Mouse (Mus musculus): ENCODE measurements around the gene Irf2. TPM values are rescaled to one million over a fixed set of nuclear protein-coding genes. Genes with fewer than 3 reads are reported as not detected.

Gene Irf2
- polyA plus RNA-seq, 1 experiment from 2014 or later = 10.6 TPM

- 71% methylated on average over 5 of the region's 5 CpGs for WGBS (ENCODE audit: insufficient replicate concordance)
- Histone ChIP-seq H3K4me2 (ENCODE audit: low read depth, low read length) (no peak overlapping the region), H3K4me1 (ENCODE audit: control insufficient read depth, low read depth, low read length) (peaks cover 23% of the 10 kb centered on the region), H3K9me3 (replicated peaks; ENCODE audit: control insufficient read depth, low read length) (no peaks in the 10 kb centered on the region), H3K27ac (ENCODE audit: low read length) (no peak overlapping the region), H3K9ac (ENCODE audit: low read depth, low read length) (no peak overlapping the region), H3K36me3 (ENCODE audit: control insufficient read depth, insufficient read depth) (no peaks in the 10 kb centered on the region), H3K27me3 (ENCODE audit: control insufficient read depth, insufficient read depth, low read depth, low read length) (no peaks in the 10 kb centered on the region), H3K4me3 (ENCODE audit: low read depth, low read length) (no peak overlapping the region)
- no peak for ATAC-seq (ENCODE audit: low read depth)
These were observed 16.3 kb downstream of the Irf2 start for GRCm38 (mm10) chr8:46755731-46756333.

GRCm38 (mm10) chr8:46757613-46758012 lies 18.1 kb downstream of the Irf2 start:
- H3K4me1 ChIP-seq (ENCODE audit: control insufficient read depth, low read depth, low read length) = peaks cover 35% of the 10 kb centered on the region
- H3K4me2 ChIP-seq (ENCODE audit: low read depth, low read length) = no peak overlapping the region
- no peak overlapping the region for H3K9ac ChIP-seq (ENCODE audit: low read depth, low read length)
- H3K27me3 ChIP-seq (ENCODE audit: control insufficient read depth, insufficient read depth, low read depth, low read length) = no peaks in the 10 kb centered on the region
- no peaks in the 10 kb centered on the region for H3K9me3 ChIP-seq (replicated peaks; ENCODE audit: control insufficient read depth, low read length)
- no peak overlapping the region for H3K27ac ChIP-seq (ENCODE audit: low read length)
- 77% methylated on average over 9 of the region's 9 CpGs for WGBS (ENCODE audit: insufficient replicate concordance)
- no peak overlapping the region for H3K4me3 ChIP-seq (ENCODE audit: low read depth, low read length)
- no peak for ATAC-seq (ENCODE audit: low read depth)
- H3K36me3 ChIP-seq (ENCODE audit: control insufficient read depth, insufficient read depth) = no peaks in the 10 kb centered on the region

GRCm38 (mm10) chr8:46758131-46758530 lies 18.6 kb downstream of the Irf2 start:
- no peak overlapping the region for H3K9ac ChIP-seq (ENCODE audit: low read depth, low read length)
- no peak for ATAC-seq (ENCODE audit: low read depth)
- no peak overlapping the region for H3K4me3 ChIP-seq (ENCODE audit: low read depth, low read length)
- no peak overlapping the region for H3K27ac ChIP-seq (ENCODE audit: low read length)
- no peaks in the 10 kb centered on the region for H3K27me3 ChIP-seq (ENCODE audit: control insufficient read depth, insufficient read depth, low read depth, low read length)
- 81% methylated on average over 7 of the region's 7 CpGs for WGBS (ENCODE audit: insufficient replicate concordance)
- H3K36me3 ChIP-seq (ENCODE audit: control insufficient read depth, insufficient read depth) = no peaks in the 10 kb centered on the region
- no peaks in the 10 kb centered on the region for H3K9me3 ChIP-seq (replicated peaks; ENCODE audit: control insufficient read depth, low read length)
- peaks cover 35% of the 10 kb centered on the region for H3K4me1 ChIP-seq (ENCODE audit: control insufficient read depth, low read depth, low read length)
- no peak overlapping the region for H3K4me2 ChIP-seq (ENCODE audit: low read depth, low read length)

- peak overlapping the region; percentile 58; the same call in 1 of the 2 replicates for H3K27ac ChIP-seq (ENCODE audit: low read length)
- peaks cover 35% of the 10 kb centered on the region for H3K4me1 ChIP-seq (ENCODE audit: control insufficient read depth, low read depth, low read length)
- no peaks in the 10 kb centered on the region for H3K36me3 ChIP-seq (ENCODE audit: control insufficient read depth, insufficient read depth)
- WGBS (ENCODE audit: insufficient replicate concordance) = 25% methylated on average over 2 of the region's 2 CpGs
- no peaks in the 10 kb centered on the region for H3K9me3 ChIP-seq (replicated peaks; ENCODE audit: control insufficient read depth, low read length)
- H3K4me2 ChIP-seq (ENCODE audit: low read depth, low read length) = peak overlapping the region; percentile 25
- no peak overlapping the region for H3K9ac ChIP-seq (ENCODE audit: low read depth, low read length)
- no peak overlapping the region for H3K4me3 ChIP-seq (ENCODE audit: low read depth, low read length)
- no peaks in the 10 kb centered on the region for H3K27me3 ChIP-seq (ENCODE audit: control insufficient read depth, insufficient read depth, low read depth, low read length)
- ATAC-seq (ENCODE audit: low read depth) = peak; percentile 88
These were observed 19.1 kb downstream of the Irf2 start for GRCm38 (mm10) chr8:46758676-46759075.

- no peaks in the 10 kb centered on the region for H3K27me3 ChIP-seq (ENCODE audit: control insufficient read depth, insufficient read depth, low read depth, low read length)
- no peaks in the 10 kb centered on the region for H3K36me3 ChIP-seq (ENCODE audit: control insufficient read depth, insufficient read depth)
- no peaks in the 10 kb centered on the region for H3K9me3 ChIP-seq (replicated peaks; ENCODE audit: control insufficient read depth, low read length)
- ATAC-seq (ENCODE audit: low read depth) = no peak
- no peak overlapping the region for H3K4me3 ChIP-seq (ENCODE audit: low read depth, low read length)
- WGBS (ENCODE audit: insufficient replicate concordance) = 89% methylated on average over 7 of the region's 7 CpGs
- H3K9ac ChIP-seq (ENCODE audit: low read depth, low read length) = no peak overlapping the region
- no peak overlapping the region for H3K27ac ChIP-seq (ENCODE audit: low read length)
- H3K4me2 ChIP-seq (ENCODE audit: low read depth, low read length) = no peak overlapping the region
- H3K4me1 ChIP-seq (ENCODE audit: control insufficient read depth, low read depth, low read length) = peaks cover 35% of the 10 kb centered on the region
These were observed 20.0 kb downstream of the Irf2 start for GRCm38 (mm10) chr8:46759562-46759961.

GRCm38 (mm10) chr8:46760701-46761100 lies 21.2 kb downstream of the Irf2 start:
- H3K27ac ChIP-seq (ENCODE audit: low read length) = no peak overlapping the region
- no peak overlapping the region for H3K4me3 ChIP-seq (ENCODE audit: low read depth, low read length)
- H3K9ac ChIP-seq (ENCODE audit: low read depth, low read length) = no peak overlapping the region
- H3K4me1 ChIP-seq (ENCODE audit: control insufficient read depth, low read depth, low read length) = peaks cover 42% of the 10 kb centered on the region
- no peaks in the 10 kb centered on the region for H3K9me3 ChIP-seq (replicated peaks; ENCODE audit: control insufficient read depth, low read length)
- no peak overlapping the region for H3K4me2 ChIP-seq (ENCODE audit: low read depth, low read length)
- H3K27me3 ChIP-seq (ENCODE audit: control insufficient read depth, insufficient read depth, low read depth, low read length) = no peaks in the 10 kb centered on the region
- 60% methylated on average over 7 of the region's 7 CpGs for WGBS (ENCODE audit: insufficient replicate concordance)
- no peaks in the 10 kb centered on the region for H3K36me3 ChIP-seq (ENCODE audit: control insufficient read depth, insufficient read depth)
- ATAC-seq (ENCODE audit: low read depth) = no peak

- H3K36me3 ChIP-seq (ENCODE audit: control insufficient read depth, insufficient read depth) = no peaks in the 10 kb centered on the region
- no peak overlapping the region for H3K27ac ChIP-seq (ENCODE audit: low read length)
- H3K4me1 ChIP-seq (ENCODE audit: control insufficient read depth, low read depth, low read length) = peaks cover 42% of the 10 kb centered on the region
- no peaks in the 10 kb centered on the region for H3K27me3 ChIP-seq (ENCODE audit: control insufficient read depth, insufficient read depth, low read depth, low read length)
- WGBS (ENCODE audit: insufficient replicate concordance) = 57% methylated on average over 6 of the region's 6 CpGs
- ATAC-seq (ENCODE audit: low read depth) = no peak
- H3K9me3 ChIP-seq (replicated peaks; ENCODE audit: control insufficient read depth, low read length) = no peaks in the 10 kb centered on the region
- no peak overlapping the region for H3K4me3 ChIP-seq (ENCODE audit: low read depth, low read length)
- no peak overlapping the region for H3K4me2 ChIP-seq (ENCODE audit: low read depth, low read length)
- no peak overlapping the region for H3K9ac ChIP-seq (ENCODE audit: low read depth, low read length)
These were observed 21.9 kb downstream of the Irf2 start for GRCm38 (mm10) chr8:46761454-46761853.

GRCm38 (mm10) chr8:46769408-46770180 lies 30.1 kb downstream of the Irf2 start:
- H3K4me2 ChIP-seq (ENCODE audit: low read depth, low read length) = no peak overlapping the region
- H3K36me3 ChIP-seq (ENCODE audit: control insufficient read depth, insufficient read depth) = no peaks in the 10 kb centered on the region
- H3K9me3 ChIP-seq (replicated peaks; ENCODE audit: control insufficient read depth, low read length) = no peaks in the 10 kb centered on the region
- H3K27me3 ChIP-seq (ENCODE audit: control insufficient read depth, insufficient read depth, low read depth, low read length) = no peaks in the 10 kb centered on the region
- H3K4me1 ChIP-seq (ENCODE audit: control insufficient read depth, low read depth, low read length) = peaks cover 14% of the 10 kb centered on the region
- ATAC-seq (ENCODE audit: low read depth) = peak; percentile 21; the same call in 1 of the 2 replicates
- 47% methylated on average over 11 of the region's 11 CpGs for WGBS (ENCODE audit: insufficient replicate concordance)
- no peak overlapping the region for H3K27ac ChIP-seq (ENCODE audit: low read length)
- no peak overlapping the region for H3K9ac ChIP-seq (ENCODE audit: low read depth, low read length)
- H3K4me3 ChIP-seq (ENCODE audit: low read depth, low read length) = no peak overlapping the region

- no peak overlapping the region for H3K4me2 ChIP-seq (ENCODE audit: low read depth, low read length)
- peaks cover 7% of the 10 kb centered on the region; the same call in 1 of the 2 replicates for H3K4me1 ChIP-seq (ENCODE audit: control insufficient read depth, low read depth, low read length)
- ATAC-seq (ENCODE audit: low read depth) = no peak
- no peak overlapping the region for H3K9ac ChIP-seq (ENCODE audit: low read depth, low read length)
- H3K4me3 ChIP-seq (ENCODE audit: low read depth, low read length) = no peak overlapping the region
- no peaks in the 10 kb centered on the region for H3K36me3 ChIP-seq (ENCODE audit: control insufficient read depth, insufficient read depth)
- no peak overlapping the region for H3K27ac ChIP-seq (ENCODE audit: low read length)
- no peaks in the 10 kb centered on the region for H3K9me3 ChIP-seq (replicated peaks; ENCODE audit: control insufficient read depth, low read length)
- H3K27me3 ChIP-seq (ENCODE audit: control insufficient read depth, insufficient read depth, low read depth, low read length) = no peaks in the 10 kb centered on the region
- 79% methylated on average over 7 of the region's 7 CpGs for WGBS (ENCODE audit: insufficient replicate concordance)
These were observed 31.5 kb downstream of the Irf2 start for GRCm38 (mm10) chr8:46770905-46771516.
